Mouse (Mus musculus) cerebellum, postnatal 10 days (tissue): Measurements from ENCODE around the gene L3mbtl3.

ENCODE experiments used
- DNase-seq, 2 experiments: peaks; one replicate each; pipeline ENCODE4 v3.0.0; 2021; ENCODE audit warnings: mixed read lengths in 2 of 2

Gene L3mbtl3

DNA sequence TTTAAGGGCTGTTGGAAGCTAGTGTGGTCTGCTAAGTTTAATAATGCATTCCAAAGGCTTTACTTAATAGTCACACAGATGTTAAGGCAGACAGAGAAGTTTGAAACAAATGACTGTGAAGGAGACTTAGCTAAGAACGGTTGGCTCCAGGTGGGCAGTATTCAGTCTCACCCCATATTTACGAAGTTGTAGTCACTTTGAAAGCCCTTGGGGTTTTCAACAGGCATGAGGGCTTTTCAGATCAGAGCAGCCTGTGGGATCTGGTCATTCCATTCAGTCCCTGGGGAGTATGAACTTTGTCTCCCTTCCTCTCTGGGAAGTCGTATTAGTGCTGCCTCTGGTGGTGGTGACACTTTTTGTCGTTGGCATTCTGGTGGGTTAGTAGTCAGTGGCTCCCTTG, 137.2 kb downstream of the L3mbtl3 start:
- DNase-seq: no peak

DNA sequence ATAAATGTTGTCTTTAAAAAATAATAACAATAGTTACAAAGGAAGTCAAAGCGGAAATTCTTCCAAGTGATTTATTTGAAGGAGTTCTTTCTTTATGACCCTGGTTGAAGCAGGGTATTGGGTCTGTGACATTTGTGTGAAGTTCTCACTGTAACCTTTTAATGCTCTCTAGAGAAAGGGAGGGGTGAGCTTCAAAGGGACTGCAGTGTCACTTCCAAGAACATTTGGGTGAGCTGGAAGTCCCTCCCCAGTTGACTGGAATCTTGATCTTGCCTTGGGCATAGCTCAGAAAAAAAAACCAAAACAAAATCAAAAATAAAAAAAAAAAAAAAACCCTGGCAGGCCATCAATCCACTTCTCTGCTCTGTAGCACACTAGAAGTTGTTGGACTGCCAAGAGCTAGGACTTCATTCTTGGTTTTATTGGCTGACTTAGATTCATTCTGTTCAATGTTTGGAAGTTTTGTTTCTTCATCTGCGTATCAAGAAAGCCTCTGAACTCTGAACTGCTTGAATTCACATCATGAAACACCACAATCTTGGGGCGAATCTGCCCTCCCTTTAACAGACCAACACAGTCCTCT, 143.6 kb downstream of the L3mbtl3 start:
- DNase-seq: no peak

GRCm38 (mm10) chr10:26229488-26229887, 146.3 kb downstream of the L3mbtl3 start, which contains the start of gene Samd3:
Gene Samd3, plus strand, starts transcription at chr10:26229707.
- DNase-seq: no peak

GRCm38 (mm10) chr10:26228187-26228586, 147.6 kb downstream of the L3mbtl3 start:
- DNase-seq: no peak

DNA sequence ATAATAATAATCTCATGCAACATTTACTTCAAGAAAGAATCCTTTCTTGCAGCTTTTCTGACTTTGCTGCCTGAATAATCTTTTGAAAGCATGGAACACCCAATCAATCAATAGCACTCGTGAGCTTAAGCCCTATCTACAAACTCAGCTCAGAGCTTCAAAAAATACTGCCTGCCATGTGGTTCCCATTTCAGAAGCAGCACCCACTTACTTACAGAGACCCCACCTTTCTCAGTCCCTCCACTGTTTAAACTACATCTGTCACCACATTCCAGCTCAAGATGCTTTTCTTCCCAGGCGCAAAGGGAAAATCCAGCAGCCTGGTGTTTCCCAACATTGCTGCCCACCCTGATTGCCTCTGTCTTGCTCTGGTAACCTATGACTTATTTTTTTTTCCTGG, 149.0 kb downstream of the L3mbtl3 start:
- DNase-seq: no peak

GRCm38 (mm10) chr10:26226241-26226640, 149.5 kb downstream of the L3mbtl3 start:
- no peak for DNase-seq
